Mouse (Mus musculus): ENCODE measurements at regions not wholly inside any gene's neighbourhood (a gene's known extent, or its start where the extent isn't known, plus 50 kb on each side); places are given as distances from the start of the nearest gene placed in this dataset.

DNA sequence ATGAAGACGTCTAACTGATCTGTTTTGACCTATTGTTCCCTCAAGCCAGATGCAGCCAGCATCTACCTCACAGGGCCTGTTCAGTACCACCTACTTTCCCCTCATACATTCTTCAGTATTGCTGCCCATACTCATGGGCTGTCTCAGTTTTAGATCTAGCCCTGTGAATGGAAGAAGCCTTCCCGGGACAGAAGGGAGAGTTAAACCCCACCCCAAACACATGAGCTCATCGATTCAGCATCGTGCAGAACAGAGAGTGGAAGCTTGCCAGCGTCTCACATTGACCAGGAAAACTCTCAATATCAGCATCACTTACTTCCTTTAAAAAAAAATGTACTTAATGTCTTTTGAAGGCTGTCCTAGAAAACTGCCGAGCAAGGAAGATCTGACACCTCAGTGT lies 95.0 kb upstream of the Prickle1 start:
- DNase-seq = no peak

DNA sequence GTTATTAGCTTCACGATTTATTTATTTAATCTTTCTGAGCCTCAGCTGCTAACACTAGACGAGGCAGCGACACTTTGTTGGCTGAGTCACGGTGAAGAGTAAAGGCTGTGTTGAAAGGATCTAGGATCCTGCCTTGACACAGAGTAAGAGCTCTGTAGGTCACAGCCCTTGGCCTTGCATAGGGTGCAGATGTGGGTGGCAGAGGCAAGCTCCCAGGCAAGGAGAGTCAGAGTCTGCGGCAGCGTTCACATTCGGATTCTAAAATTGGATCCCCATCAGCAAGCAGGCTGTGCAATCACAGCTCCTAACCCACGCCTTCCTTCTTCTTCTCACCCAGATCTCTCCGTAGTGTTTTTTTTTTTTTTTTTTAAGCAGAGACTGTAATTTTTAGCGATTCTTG lies 94.3 kb upstream of the Prickle1 start:
- DNase-seq = peak; percentile 4

DNA sequence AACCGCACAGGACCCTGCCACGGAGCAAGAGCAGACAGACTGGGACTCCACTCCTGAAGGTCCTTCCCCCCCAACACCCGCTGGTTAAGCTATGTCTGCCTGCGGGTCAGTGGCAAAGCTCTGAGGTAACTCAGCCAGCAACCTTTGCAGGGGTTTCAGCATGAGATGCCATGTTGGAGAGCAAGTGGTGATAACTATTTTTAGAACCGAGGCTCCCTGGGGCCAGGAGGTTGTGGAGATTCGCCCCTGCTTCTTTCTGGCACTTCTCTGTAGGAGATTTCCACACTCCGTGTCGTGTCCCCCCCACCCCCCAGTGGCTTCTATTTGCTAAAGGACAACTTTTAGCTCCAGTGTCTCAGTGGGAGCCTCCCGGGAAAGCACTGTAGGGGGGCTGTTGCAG lies 90.7 kb upstream of the Prickle1 start:
- DNase-seq = no peak

DNA sequence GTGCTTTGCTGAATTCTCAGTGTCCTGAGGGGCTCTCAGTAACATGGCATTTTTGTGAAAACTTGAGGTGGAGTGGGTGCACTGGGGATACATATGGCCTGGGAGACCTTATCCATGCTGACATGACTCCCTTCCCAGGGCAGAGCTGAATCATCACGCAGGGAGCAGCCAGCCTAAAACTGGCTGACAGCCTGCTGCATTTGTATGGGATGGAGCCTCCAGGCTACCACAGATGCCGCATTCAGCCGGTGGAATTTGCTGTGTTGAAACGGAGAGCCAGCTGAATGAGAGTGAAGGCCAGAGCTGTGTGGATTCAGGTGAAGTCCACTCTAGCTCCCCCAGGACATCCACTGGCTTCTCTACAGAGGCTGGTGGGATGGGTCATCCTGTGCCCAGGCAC lies 85.9 kb upstream of the Prickle1 start:
- no peak for DNase-seq

DNA sequence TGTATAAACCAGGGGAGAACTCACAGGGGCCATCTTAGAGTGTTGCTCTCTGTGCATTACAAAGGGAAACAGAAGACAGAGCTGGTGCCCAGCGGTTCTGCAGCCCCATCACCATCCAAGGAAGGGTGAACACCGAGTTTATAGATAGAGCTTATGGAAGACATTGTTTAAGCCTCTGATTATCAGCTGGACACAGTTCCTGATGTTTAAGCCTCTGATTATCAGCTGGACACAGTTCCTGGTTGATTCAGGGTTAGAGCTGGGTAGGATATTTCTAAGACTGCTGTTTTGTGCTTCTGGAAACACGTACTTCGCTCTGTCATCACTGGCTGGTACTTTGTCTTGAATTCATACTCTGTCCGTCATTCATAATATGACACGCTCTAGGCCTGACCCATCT lies 79.9 kb upstream of the Prickle1 start:
- DNase-seq = no peak

DNA sequence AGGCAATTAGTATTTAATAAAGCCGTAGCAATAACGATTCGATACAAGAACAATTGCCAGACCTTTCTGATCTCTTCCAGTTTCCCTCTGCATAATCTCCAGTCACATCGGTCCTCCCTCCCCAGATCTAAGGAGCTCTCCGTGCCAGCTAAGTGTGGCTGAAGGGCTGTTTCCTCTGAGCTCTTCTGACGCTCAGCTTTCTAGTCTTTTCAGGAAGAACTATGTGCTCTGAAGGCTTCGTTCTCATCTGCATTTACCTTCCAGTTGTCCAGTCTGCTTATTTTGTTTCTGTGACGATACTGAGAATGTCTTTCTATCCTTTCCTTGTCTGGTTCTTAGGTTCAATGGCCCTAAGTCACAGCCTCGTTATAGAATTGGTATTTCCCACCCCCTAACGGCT lies 78.3 kb upstream of the Prickle1 start:
- no peak for DNase-seq

DNA sequence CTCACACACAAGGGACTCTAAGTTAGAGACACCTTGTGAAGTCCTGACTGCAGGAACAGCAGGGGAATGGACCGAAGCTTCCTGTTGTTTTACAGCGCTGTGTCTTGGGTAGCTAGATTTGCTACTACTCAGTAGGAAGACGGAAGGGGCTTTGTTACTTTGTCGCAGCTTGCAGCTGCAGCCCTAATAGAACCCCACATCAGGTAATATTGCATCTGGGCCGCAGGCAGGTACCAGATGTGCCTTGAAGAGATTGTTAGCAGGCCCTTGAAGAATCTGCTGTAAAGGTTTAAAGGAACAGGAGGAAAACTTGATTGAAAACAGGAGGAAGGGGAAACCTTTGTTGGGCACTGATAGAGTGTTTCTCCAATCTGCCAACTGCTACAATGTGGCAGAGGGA lies 68.2 kb upstream of the Prickle1 start:
- no peak for DNase-seq

DNA sequence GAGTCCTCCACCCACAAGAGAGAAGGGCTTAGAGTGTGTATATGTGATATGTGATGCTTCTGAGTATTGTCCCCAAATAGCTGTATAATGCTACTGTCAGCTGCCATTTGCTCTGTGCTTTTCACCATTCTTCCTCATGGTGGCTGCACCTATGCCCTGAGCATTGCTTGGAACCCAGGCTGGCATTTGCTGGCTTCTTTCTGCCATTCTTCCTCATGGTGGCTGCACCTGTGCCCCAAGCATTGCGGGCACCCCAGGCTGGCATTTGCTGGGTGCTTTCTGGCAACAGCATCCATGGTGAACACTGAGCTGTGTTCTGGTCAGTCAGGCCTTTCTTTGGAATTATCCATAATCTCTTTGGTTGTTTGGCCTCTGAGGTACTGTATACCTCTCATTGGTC lies 66.9 kb upstream of the Prickle1 start:
- no peak for DNase-seq

DNA sequence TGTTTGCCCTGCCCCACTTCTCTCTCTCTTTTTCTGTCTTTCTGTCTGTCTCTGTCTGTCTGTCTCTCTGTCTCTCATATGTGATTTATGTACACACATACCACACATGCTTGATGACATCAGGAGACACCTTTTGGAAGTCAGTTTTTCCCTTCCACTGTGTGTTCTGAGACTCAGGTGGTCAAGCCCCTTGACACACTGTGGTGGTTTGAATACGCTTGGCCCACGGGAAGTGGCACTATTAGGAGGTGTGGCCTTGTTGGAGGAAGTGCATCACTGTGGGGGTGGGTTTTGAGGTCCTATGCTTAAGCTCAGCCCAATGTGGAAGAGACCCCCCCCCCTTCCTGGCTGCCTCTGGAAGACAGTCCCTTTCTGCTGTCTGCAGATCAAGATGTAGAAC lies 66.1 kb upstream of the Prickle1 start:
- no peak for DNase-seq

DNA sequence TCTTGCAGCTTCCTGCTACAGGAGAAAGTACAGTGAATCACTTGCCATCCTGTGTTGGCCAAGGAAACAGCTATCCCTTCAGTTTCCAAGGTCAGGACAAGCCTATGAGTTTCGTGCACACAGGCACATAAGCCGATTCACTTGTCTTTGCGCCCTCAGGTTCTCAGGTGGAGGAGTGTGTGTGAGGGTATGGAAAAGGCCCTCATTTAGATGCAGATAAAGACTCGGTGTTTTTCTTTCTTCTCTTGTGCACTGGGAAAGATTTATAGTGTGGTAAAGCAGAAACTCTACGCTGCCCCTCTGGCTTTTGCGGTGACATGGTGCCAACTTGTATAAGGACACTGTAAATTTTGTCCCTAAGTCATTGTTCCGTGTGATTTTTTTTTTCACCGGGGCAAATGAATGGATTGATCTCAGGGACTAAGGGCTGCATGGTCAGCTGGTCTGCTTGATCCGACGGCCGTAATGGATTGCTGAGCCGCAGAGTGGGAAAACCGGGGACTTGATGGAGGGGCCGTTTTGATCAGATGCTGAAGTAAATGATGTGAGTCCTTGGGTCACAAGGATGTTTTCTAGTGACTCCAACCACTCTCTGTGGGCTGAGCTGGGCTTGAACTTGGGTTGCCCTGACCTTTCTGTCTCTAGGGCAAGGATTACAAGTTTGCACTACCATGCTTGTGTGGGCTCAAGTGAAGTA lies 65.4 kb upstream of the Prickle1 start:
- no peak for DNase-seq

DNA sequence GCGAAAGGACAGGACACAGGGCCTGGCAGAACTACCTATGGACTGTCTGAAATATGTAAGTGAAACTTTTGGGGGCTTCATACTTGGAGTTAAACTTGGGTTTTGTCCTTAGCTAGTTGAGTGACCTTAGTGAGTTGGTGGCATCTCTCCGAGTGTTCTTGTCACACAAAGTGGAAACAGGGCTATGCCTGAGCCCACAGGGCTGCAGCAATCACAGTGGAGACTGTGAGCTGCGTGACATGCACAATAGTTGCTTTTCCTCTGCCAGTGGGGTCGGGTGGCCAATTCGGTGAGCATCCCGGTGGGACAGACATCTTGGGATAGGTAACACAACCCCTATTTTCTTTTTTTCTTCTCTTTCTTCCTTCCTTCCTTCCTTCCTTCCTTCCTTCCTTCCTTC lies 61.5 kb upstream of the Prickle1 start:
- no peak for DNase-seq

DNA sequence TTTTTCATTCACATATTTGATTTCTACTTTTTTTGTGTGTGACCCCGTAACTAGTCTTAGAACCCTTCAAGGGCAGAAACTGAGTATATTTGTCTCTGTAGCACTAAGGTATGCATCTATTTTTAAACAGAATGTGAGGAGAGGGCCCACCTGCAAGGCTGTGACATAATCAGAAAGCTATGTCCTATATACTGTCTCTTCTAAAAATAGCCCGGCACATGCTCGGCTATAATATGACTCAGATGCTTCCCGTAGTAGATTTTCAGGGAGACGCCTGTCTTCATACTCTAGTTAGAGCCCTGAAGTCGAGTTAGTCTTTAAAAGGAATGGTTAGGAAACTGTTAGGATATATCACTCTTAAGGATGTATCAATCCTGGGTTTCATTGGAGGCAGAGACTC lies 61.0 kb upstream of the Prickle1 start:
- DNase-seq = no peak

DNA sequence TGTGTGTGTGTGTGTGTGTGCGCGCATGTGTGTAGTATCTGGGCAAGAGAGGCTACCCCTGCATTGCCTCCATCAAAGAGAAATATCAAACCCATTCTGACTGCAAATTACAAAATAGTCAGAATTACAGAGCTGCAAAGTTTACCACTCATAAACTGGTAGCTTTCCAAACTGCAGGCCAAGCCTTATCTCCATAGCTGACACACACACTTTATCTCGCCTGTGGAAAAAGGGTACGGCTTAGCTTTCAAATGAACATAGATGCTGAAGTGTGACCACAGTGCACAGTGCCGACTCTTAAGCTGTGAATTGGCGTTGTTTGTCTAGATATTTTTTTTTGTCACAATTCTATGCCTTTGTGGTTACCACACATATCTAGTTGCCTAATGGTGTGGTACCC lies 60.1 kb upstream of the Prickle1 start:
- DNase-seq = no peak

DNA sequence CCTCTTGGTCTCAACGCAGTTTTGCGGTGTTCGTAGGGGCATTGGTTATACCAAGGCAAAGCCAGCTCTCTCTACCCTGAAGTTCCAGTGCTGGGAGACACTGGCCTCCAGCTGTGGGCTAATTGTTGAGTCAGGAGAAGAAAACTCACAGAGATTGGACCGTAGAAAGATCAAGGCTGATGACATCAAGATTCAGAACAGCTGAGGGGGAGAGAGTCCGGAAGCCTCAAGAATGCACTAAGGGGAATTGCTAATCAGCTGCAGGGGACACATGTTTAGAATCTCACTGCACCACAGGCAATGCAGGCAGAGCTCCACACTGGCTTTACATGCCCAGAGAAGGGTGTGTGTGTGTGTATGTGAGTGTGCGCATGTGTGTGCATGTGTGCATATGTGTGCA lies 59.6 kb upstream of the Prickle1 start:
- no peak for DNase-seq

DNA sequence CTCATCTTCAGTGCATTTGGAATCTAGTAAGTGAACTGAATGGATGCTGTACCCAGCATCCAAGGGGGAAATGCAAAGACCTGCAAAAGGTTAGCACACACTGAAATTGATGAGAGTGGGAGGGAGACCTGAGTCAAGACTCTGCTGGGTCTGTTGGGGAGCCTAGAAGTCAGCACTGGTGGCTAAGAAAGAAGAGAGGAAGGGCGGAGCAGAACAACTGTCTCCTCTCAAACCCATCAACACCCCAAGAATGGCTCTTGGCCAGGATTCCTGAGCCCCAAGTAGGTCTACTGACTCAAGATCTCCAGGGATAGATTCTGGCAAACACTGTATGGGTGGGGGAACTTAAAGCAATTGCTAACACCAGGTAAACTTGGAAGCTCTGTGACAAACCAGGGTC lies 57.7 kb upstream of the Prickle1 start:
- DNase-seq = no peak

DNA sequence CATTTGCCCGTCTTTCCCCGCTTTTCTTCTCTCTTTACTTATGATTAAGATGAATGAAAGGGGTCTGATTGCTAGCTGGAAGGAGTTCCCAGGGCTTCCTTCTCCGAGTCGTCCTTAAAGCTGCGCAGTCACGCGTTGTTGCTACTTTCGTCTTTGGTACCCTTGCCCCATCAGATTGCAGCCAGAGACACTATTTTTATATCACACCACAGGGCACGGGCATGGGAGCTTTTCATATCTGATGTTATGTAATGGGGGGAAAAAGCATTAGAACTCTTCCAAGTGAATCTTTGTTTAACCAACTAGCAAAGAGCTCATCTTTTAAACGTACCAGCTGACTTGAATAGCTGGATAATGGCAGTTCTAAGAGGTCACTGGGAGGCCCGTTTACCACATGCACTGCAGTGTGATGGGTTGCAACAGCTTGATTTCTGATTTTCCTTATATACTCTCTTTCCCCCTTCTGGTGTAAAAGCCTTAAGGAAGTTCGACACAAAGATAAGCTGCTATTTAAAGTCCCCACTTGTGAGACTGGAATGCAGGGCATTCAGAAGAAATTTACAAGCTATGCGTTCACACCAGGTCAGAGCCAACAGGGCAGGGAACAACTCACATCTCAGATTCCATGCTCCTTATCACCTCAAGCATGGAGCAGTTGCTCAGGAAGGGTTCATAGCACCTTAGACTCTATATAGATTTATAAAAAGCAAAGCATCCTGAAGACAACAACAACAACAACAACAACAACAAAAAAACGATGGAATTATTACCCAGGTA lies 55.5 kb upstream of the Prickle1 start:
- peak; percentile 15 for DNase-seq

DNA sequence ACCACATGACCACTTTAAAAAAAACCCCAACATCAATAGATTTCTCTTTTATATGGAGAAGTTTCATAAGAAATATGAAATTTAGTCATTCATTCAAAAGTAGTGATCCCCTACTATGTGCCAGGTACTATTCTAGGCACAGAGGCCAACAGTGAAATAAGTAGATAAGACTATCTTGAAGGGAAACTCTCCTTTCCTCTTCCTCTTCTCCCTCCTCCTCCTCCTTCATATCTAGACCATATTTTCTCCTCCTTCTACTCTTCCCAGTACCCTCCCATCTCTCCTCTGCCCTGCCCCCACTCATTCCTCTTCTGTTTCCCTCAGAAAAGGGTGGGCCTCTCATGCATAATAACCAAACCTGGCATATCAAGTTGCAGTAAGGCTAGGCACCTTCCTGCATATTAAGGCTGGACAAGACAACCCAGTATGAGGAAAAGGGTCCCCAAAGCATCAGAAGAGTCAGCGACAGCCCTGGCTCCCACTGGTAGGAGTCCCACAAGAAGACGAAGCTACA lies 54.4 kb upstream of the Prickle1 start:
- DNase-seq = no peak

DNA sequence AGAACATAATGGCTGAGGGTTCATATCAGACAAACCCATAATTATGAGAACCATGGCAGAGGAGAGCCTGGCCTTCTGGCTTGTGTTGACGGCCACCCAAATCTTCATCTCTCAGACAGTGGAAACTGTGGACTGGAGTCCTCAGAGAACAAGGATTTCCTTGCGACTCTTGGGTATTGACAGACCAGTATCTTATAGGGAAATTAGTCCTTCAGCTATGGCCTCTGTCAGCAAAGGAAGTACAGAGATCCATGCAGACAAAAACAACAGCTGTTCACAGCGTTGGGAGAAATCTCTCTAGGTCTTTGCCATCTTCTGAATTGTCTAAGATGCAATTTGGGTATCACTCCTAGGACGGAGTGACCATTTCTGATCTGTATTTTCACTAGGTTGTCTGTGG lies 53.0 kb upstream of the Prickle1 start:
- DNase-seq = no peak

DNA sequence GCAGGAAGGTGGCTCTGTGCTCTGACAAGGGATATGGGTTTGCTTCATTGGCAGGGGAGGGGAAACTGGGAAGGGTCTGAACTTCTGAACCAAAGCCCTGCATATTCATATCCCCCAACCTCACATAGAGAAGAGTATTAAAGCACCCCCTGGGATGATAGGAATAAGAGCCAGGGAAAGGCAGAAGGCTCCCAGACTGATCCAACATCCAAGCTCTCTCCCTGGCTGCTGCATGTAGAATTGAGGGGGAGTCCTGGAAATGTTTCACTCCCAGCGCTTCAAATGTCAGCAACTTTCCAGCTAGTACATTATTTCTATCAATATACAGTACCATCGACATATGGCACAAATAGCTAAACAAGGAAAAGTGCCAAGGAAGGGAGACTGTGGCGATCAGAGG lies 51.1 kb upstream of the Prickle1 start:
- DNase-seq = no peak

DNA sequence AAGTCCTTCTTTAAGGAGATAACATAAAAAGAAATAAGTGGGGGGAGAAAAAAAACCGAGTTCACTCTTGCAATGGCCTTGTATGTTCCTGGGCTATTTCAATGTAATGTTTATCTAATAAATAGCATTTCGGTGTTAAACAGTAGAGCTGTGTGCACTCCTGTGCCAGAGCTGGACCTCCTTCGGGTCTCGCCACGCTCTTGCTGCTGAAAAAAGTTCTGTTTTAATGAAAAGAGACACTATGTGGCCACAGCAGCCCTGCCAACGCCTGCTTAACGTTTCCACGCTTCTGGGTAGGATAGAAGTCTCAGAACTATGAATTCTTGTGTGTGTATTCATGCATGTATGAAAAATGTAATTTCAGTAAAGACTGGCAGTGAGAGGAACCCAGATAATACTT lies 50.3 kb upstream of the Prickle1 start:
- DNase-seq = no peak

Data from lung, postnatal 36 days (tissue).